Mouse (Mus musculus): Measurements from ENCODE around the gene Dph3.

The Dph3 gene

GRCm38 (mm10) chr14:32084761-32085485, 606 bp downstream of the Dph3 start, which contains the start of gene Oxnad1:
Gene Oxnad1 (plus strand): TSS chr14:32085374.
- DNase-seq (ENCODE audit: low spot score) = no peak

DNA sequence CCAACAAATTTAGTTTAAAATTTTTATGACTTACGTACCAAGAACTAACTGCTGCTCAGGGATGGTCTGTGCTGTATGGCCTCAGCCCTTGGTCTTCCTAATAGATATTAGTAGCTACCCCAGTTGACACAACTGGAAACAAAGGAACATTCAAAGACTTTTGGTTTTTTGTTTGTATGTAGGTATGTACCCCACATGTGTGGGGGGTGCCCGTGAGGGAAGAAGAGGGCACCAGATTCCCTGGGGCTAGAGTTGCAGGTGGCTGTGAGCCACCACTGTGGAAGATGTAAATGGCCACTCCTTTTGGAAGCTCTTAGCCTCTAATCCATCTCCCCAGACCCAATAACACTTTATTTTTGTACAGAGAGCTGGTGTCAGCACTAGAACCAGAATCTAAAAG, 2.1 kb downstream of the Dph3 start:
- DNase-seq (ENCODE audit: low spot score) = no peak

DNA sequence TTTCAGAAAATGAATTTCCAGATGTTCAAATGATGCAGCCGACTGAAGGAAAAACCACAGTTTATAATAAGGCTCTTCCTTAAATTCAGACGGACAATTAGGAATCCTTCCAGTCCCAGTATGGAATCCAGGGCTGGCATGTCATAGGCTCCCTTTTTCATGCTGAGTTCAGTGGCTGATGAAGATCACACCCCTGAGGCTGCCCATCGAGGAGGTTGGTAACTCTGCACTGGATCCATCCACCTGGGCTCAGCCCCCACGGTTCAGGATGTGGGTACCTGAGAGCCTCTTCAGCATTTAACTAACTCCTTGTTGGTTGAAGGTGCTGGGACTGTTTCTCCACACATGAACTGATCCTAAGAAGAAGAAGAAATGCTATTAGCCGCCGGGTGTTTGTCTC, 2.6 kb downstream of the Dph3 start:
- DNase-seq (ENCODE audit: low spot score) = no peak

GRCm38 (mm10) chr14:32081026-32081425, 4.5 kb downstream of the Dph3 start:
- DNase-seq (ENCODE audit: low spot score) = no peak

DNA sequence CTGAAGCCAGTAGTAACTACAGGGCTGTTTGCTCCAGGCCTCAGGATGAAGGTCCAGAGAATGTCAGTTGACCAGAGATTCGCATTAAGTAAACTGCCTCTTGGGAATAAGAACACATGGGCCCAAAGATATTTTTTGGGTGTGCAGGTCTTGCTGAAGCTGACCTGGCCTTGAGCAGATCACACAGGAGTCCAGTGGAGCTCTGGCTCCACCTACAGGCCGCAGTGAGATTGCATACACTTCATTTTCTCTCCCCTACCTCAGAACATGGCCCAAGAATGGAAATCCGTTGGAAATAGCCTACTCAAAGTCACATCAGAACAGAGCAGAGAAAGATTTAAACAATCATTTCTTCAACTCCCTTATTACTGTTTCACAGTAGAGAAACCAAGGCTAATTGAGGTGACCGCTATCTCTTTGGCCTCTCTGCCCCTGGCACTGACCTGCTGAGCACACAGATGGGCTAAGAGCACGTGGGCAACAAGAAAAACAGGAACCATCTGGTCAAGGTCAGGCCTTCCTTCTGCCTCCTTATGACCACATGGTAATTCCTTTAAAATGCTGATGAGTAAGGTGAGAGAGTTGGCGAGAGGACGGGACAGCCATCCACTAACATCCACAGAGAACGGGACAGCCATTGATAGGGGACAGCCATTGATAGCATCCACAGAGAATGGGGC, 8.5 kb downstream of the Dph3 start:
- peak; percentile 70 for DNase-seq (ENCODE audit: low spot score)

DNA sequence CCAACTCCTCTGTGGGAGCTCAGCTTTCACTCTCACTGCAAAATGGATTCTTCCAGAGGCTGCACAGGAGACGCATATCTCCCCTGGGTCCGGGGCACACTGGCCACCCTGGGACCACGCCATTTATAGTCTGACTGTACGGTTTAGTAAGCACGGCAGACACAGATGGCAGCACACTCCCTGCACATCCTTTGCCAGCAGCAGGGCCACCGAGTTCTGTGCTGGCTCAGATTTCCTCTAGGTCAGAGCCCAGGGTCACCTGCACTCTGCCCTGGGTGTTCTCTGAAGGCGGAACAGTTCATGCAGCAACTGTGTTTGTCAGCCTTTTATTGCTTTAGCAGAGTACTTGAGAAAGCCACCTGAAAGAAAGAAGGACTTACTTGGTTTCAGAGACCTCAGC, 11.6 kb downstream of the Dph3 start:
- DNase-seq (ENCODE audit: low spot score) = no peak

DNA sequence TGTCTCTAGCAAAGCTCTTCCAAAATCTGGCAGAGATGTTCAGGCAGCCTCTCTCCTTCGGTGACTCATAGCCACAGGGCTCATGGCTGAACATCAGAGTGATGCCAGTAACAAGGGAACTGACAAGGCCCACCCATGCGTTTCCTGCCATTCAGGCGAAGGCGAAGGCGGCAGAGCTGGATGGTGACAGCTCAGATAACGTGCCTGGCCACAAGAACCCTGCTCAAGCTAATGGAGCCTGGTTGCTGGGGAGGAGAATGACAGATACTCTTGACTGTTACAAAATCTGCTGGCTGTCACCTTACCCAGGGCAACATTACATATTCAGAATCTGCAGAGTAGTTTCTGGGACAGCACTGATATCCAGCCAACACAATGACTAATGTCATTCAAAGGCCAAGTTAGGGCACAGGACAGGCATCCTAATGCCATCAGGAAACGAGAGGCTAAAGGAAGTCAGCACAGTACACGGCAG, 12.3 kb downstream of the Dph3 start:
- no peak for DNase-seq (ENCODE audit: low spot score)

- no peak for DNase-seq (ENCODE audit: low spot score)
Measured at GRCm38 (mm10) chr14:32072807-32073206, 12.7 kb downstream of the Dph3 start.

GRCm38 (mm10) chr14:32061398-32061797, 24.1 kb downstream of the Dph3 start:
- DNase-seq (ENCODE audit: low spot score) = no peak

- DNase-seq (ENCODE audit: low spot score) = no peak
Measured at GRCm38 (mm10) chr14:32057664-32058063, 27.9 kb downstream of the Dph3 start.

DNA sequence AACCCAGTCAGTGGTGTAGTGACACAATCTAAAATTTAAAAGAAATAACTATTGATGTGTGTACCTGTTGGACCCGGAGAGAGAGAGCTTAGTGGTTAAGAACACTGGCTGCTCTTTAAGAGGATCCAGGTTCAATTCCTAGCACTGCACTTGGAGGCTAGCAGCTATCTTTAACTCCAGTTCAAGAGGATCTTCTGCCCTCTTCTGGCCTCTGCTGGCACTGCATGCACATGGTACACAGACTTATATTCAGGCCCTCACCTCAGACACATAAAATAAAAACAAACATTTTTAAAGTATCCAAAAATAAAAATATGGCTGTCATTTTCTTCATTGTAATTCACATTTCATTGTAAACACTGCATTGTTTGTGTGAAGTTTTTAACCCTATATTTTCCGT, 28.9 kb downstream of the Dph3 start:
- no peak for DNase-seq (ENCODE audit: low spot score)

GRCm38 (mm10) chr14:32055781-32056180, 29.7 kb downstream of the Dph3 start:
- DNase-seq (ENCODE audit: low spot score) = no peak

DNA sequence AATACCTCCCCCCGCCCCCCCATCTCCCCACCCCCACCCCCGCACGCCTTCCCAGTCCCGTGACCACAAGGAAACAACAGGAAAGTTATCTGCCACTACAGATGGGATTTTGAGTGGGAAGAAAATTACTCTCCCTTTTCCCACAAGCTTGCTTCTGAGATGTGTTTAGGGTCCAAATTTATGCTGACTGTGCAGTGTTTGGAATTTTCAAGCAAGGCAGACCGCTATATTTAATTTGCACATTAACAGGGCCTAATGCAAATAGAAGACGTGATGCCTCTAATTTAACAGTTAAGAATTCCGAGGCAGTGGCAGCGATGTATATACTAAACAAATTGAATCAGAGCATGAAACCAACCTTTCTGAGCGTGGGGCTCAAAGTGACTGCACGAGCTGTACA, 30.7 kb downstream of the Dph3 start:
- DNase-seq (ENCODE audit: low spot score) = no peak

DNA sequence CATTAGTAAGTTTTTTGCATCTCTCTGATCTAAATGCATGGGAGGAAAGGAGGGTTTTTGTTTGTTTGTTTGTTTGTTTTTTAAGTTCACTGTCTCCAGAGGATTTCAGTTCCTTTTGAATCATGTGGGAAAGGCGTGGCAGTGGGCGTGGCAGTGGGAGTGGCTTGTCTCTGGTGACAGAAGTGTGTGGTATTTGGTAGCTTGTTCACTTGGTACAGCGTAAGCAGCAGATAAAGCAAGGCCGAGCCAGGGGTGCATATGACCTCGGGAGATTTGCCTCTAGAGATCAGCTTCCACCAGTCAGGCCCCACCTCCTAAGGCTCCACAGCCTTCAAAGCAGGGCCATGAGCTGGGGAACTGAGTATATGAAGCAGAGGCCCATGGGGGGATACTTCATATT, 31.6 kb downstream of the Dph3 start:
- DNase-seq (ENCODE audit: low spot score) = no peak

DNA sequence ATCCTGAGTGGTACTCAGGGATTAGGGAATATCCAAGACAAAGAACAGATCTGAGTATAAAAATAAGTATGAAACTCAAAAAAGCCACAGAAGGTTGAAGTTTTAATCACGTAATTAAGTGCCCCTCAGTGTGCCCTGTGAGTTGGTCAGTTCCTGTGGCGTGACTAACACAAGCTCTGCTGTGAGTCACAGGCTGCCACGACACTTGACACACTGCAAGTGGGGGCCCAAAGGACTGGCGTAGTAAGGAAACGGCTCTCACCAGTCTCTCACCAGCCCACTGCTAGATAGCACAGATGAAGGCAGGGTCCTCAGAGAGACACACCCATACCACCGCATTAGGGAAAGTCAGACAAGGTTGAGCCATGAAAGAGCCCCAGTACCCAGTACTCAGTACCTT, 35.4 kb downstream of the Dph3 start:
- no peak for DNase-seq (ENCODE audit: low spot score)

DNA sequence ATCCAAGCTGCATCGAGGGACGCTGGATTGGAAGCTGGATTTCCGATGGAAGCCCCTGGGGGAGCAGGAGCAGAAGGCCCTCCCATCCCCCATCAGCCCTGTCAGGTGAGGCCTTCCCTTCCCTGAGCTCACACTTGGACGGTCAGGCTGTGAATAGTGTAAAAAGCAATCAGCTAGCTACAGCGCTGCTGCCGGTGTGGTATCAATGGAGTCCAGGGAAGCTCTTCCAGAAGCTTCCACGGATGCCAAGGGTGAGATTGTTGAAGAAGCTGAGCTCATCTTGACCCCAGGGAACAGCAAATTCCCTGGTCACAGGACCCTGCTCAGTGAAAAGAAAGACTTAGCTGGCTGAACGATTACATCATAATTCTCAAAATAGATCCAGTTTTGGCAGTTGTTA, 39.2 kb downstream of the Dph3 start:
- DNase-seq (ENCODE audit: low spot score) = no peak

GRCm38 (mm10) chr14:32042108-32042507, 43.4 kb downstream of the Dph3 start:
- DNase-seq (ENCODE audit: low spot score) = no peak

- no peak for DNase-seq (ENCODE audit: low spot score)
Measured at GRCm38 (mm10) chr14:32037661-32038252, 47.8 kb downstream of the Dph3 start.

GRCm38 (mm10) chr14:32036482-32036881, 49.0 kb downstream of the Dph3 start:
- DNase-seq (ENCODE audit: low spot score) = peak; percentile 66

GRCm38 (mm10) chr14:32032522-32032921, 53.0 kb downstream of the Dph3 start:
- DNase-seq (ENCODE audit: low spot score) = peak; percentile 61
